Mouse (Mus musculus) C2C12 (cell line): ENCODE results near the gene Gm20388. TPM values are rescaled to one million over a fixed set of nuclear protein-coding genes. Genes with fewer than 3 reads are reported as not detected.

Experiments
- H3K27me3 ChIP-seq: one replicate; pipeline ENCODE4 v1.6.1; 2011; ENCODE audit not compliant: control insufficient read depth, insufficient read depth, insufficient read length
- H3K36me3 ChIP-seq: one replicate; pipeline ENCODE4 v1.6.1; 2011; ENCODE audit not compliant: control insufficient read depth, insufficient read depth
- H3K4me3 ChIP-seq: one replicate; pipeline ENCODE4 v1.5.1; 2011; ENCODE audit warnings: mild to moderate bottlenecking, control low read depth; ENCODE audit not compliant: poor library complexity, insufficient read depth, severe bottlenecking
- H3K79me2 ChIP-seq: one replicate; pipeline ENCODE4 v1.6.1; 2011; ENCODE audit not compliant: control insufficient read depth, insufficient read depth
- H3K79me3 ChIP-seq: one replicate; pipeline ENCODE4 v1.6.1; 2011; ENCODE audit warnings: low read depth, control low read depth
- H3ac ChIP-seq: one replicate; pipeline ENCODE3; 2011; ENCODE audit warnings: low read depth; ENCODE audit not compliant: control insufficient read depth, insufficient read length
- CEBPB ChIP-seq: IDR thresholded peaks from one replicate; pipeline ENCODE4 v1.6.1; 2011; ENCODE audit warnings: low read depth, mild to moderate bottlenecking, control low read depth, moderate library complexity
- CTCF ChIP-seq: IDR thresholded peaks from one replicate; pipeline ENCODE4 v1.5.1; 2011; ENCODE audit not compliant: control insufficient read depth, insufficient read depth, insufficient read length
- FOSL1 ChIP-seq: IDR thresholded peaks from one replicate; pipeline ENCODE4 v1.8.0; 2011; ENCODE audit warnings: mild to moderate bottlenecking, low read length; ENCODE audit not compliant: poor library complexity, insufficient read depth, severe bottlenecking
- MAX ChIP-seq: IDR thresholded peaks from one replicate; pipeline ENCODE4 v1.6.1; 2011; ENCODE audit warnings: mild to moderate bottlenecking, control low read depth
- MYOD1 ChIP-seq: IDR thresholded peaks from one replicate; pipeline ENCODE4 v1.6.1; 2011; ENCODE audit warnings: low read depth; ENCODE audit not compliant: control insufficient read depth, insufficient read length
- MYOG ChIP-seq: IDR thresholded peaks from one replicate; pipeline ENCODE4 v1.6.1; 2011; ENCODE audit not compliant: control insufficient read depth, insufficient read length; ENCODE audit errors: extremely low read depth
- USF1 ChIP-seq: IDR thresholded peaks from one replicate; pipeline ENCODE4 v1.6.1; 2011; ENCODE audit warnings: low read depth, mild to moderate bottlenecking, control low read depth, moderate library complexity
- polyA plus RNA-seq: library from polyadenylated mRNA; unstranded; fragments of >200 nt; fragmentation: generic; extraction: Trizol; gene quantifications from one replicate; pipeline ENCODE4 v1.2.1, GENCODE M21; 2012; ENCODE audit warnings: missing spikeins

The Gm20388 gene
- polyA plus RNA-seq, 1 experiment, result 15.0 TPM

DNA sequence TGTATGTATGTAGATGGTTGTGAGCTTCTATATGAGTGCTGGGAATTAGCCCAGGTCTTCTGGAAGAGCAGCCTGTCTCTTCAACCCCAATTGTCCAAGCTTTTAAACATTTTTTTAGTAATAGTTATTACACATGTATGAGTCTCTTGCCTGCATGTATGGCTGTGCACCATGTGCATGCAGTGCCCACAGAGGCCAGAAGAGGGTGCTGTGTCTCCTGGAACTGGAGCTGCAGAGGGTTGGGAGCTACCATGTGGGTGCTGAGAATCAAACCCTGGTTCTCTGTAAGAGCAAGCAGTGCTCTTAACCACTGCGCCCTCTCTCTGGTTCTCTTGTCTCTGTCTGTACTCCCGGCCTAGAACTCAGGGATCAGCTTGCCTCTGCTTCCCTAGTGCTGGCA, 3222.3 kb downstream of the Gm20388 start:
- TF ChIP-seq MYOG, result no peak
- no peak for TF ChIP-seq MAX
- no peak for TF ChIP-seq FOSL1
- TF ChIP-seq USF1, result no peak
- no peak for TF ChIP-seq CTCF
- TF ChIP-seq MYOD1, result no peak
- no peak for TF ChIP-seq CEBPB
- H3K4me3 ChIP-seq, result no peak overlapping the region
- no peaks in the 10 kb centered on the region for H3K27me3 ChIP-seq
- H3K79me3 ChIP-seq, result no peaks in the 10 kb centered on the region
- no peak overlapping the region for H3ac ChIP-seq
- no peaks in the 10 kb centered on the region for H3K79me2 ChIP-seq
- no peaks in the 10 kb centered on the region for H3K36me3 ChIP-seq

- H3K79me3 ChIP-seq, result no peaks in the 10 kb centered on the region
- no peaks in the 10 kb centered on the region for H3K27me3 ChIP-seq
- H3ac ChIP-seq, result no peak overlapping the region
Observed at GRCm38 (mm10) chr8:123134149-123134713, 3223.6 kb downstream of the Gm20388 start.

GRCm38 (mm10) chr8:123135406-123135805, 3224.8 kb downstream of the Gm20388 start:
- no peak for TF ChIP-seq CTCF
- no peak for TF ChIP-seq FOSL1
- no peak for TF ChIP-seq USF1
- TF ChIP-seq MAX, result no peak
- no peak for TF ChIP-seq MYOD1
- no peak for TF ChIP-seq CEBPB
- no peak for TF ChIP-seq MYOG
- no peaks in the 10 kb centered on the region for H3K79me3 ChIP-seq
- no peak overlapping the region for H3ac ChIP-seq

More at GRCm38 (mm10) chr8:123134149-123134713, 3223.6 kb downstream of the Gm20388 start:
- TF ChIP-seq CEBPB (no peak), CTCF (no peak), MYOD1 (no peak), MAX (no peak), MYOG (no peak), FOSL1 (no peak), USF1 (no peak)
- Histone ChIP-seq H3K36me3 (no peaks in the 10 kb centered on the region), H3K4me3 (no peak overlapping the region), H3K79me2 (no peaks in the 10 kb centered on the region)

GRCm38 (mm10) chr8:123135806-123136205, 3225.2 kb downstream of the Gm20388 start:
- Histone ChIP-seq H3K36me3 (no peaks in the 10 kb centered on the region), H3ac (no peak overlapping the region), H3K4me3 (no peak overlapping the region), H3K27me3 (no peaks in the 10 kb centered on the region), H3K79me2 (no peaks in the 10 kb centered on the region), H3K79me3 (no peaks in the 10 kb centered on the region)
- TF ChIP-seq CEBPB, result no peak
- TF ChIP-seq FOSL1, result no peak
- TF ChIP-seq CTCF, result no peak
- no peak for TF ChIP-seq USF1
- TF ChIP-seq MYOG, result no peak

More at GRCm38 (mm10) chr8:123135406-123135805, 3224.8 kb downstream of the Gm20388 start:
- no peak overlapping the region for H3K4me3 ChIP-seq
- no peaks in the 10 kb centered on the region for H3K79me2 ChIP-seq
- H3K27me3 ChIP-seq, result no peaks in the 10 kb centered on the region
- H3K36me3 ChIP-seq, result no peaks in the 10 kb centered on the region

GRCm38 (mm10) chr8:123136287-123136686, 3225.6 kb downstream of the Gm20388 start:
- no peaks in the 10 kb centered on the region for H3K79me3 ChIP-seq
- no peaks in the 10 kb centered on the region for H3K79me2 ChIP-seq
- TF ChIP-seq MAX (no peak), FOSL1 (no peak), MYOG (no peak)
- no peaks in the 10 kb centered on the region for H3K36me3 ChIP-seq
- no peak overlapping the region for H3K4me3 ChIP-seq
- no peaks in the 10 kb centered on the region for H3K27me3 ChIP-seq
- H3ac ChIP-seq, result no peak overlapping the region

DNA sequence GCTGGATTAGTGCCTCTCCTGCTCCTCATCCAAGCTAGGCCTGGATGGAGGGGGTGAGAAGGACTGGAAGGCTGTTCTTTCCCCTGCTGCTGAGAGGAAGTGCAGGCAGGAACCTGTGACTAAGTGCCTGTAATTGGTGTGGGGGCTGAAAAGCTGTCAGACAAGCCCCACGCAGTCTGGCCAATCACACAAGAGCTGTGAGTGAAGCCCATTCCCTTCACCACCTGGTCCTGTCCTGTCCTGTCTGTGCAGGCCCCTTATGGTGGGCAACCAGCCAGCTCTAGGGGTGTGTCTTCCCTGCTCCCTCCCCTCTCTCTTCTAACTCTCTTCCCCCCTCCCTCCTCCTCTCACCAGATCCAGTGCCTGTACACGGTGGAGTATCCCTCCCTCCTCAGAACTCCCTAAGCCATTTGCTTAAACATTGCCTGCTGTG, 3227.0 kb downstream of the Gm20388 start:
- Histone ChIP-seq H3K4me3 (no peak overlapping the region), H3K27me3 (no peaks in the 10 kb centered on the region), H3K79me2 (no peaks in the 10 kb centered on the region), H3K79me3 (no peaks in the 10 kb centered on the region), H3K36me3 (no peaks in the 10 kb centered on the region), H3ac (no peak overlapping the region)
- no peak for TF ChIP-seq MAX
- TF ChIP-seq MYOD1, result peak; percentile 57
